Mouse (Mus musculus) kidney, adult 11 months (tissue): ENCODE data around the gene Psen2.

Experiments used
- DNase-seq: peaks from one replicate; pipeline ENCODE4 v3.0.0; 2022

The Psen2 gene

GRCm38 (mm10) chr1:180247901-180248300 lies 15.3 kb downstream of the Psen2 start:
- DNase-seq, result no peak

GRCm38 (mm10) chr1:180245741-180246507 lies 17.3 kb downstream of the Psen2 start:
- no peak for DNase-seq

DNA sequence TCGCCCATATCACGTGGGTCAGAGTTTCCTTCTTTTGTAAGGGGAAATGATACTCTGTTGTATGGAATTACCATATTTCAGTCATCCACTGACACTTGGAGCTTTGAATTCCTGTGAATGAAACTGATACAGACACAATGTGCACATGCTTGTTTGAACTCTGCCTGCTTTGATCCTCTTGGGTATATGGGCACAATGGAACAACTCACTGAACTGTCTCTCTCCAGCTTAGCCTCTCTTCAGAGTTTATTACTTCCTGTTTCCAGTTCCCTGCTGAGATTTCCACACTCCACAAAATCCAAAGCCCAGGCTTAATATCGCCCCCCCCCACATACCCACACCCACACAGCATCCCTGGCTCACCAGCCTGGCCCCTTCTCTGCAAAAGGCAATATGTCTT lies 31.5 kb downstream of the Psen2 start:
- no peak for DNase-seq

DNA sequence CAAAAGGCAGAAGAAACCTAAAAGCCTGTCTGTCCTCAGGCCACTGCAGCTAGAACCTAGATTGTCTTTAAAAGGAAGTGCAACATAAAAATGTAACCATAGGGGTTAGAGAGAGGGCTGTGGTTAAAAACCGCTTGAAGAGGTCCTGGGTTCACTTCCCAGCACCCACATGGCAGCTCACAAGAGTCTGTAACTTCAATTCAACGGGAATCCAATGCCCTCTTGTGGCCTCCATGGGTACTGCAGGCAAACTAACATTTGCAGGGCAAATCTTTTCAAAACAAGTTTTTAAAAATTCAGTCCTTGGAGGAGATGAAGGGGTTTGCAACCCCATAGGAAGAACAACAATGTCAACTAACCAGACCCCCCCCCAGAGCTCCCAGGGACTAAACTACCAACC lies 32.7 kb downstream of the Psen2 start:
- no peak for DNase-seq

DNA sequence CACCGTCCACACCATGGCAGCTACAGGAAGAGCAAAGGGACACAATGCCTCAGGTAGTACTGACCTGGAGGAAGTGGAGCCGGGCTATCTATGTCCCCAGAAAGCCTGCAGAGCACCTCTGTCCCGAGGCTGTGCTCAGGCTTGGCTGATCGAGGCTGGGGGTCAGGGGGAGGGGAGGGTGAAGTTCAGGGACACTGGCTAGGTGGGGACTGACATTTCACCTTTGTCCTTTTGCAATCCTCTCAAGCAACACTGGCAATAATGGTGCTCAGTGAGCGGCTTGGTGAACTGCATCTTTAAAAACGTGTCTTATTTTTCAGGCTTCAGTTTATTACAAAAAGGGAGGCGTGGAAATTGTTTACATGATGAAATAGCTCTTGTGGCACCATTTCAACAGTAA lies 33.3 kb downstream of the Psen2 start:
- DNase-seq, result no peak

DNA sequence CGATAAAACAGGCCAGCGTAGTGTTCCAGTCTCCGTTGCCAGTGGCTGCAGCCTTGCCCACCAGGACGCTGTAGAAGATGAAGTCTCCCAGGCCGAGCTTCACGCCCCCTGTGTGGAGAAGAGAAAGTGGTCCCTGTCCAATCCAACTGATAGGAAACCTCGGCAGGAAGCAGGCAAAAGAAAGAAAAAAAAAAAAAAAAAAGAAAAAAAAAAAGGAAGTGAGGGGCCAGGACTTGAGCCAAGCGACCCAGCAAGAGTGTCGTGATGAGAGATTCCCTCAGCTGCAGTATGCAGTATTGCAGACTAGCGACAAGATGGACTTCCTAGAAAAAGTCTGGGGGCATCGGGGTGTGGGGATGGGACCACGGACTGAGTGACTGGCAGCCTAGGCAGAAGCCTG lies 34.4 kb downstream of the Psen2 start:
- DNase-seq, result no peak

GRCm38 (mm10) chr1:180226766-180227165 lies 36.5 kb downstream of the Psen2 start:
- DNase-seq, result no peak

DNA sequence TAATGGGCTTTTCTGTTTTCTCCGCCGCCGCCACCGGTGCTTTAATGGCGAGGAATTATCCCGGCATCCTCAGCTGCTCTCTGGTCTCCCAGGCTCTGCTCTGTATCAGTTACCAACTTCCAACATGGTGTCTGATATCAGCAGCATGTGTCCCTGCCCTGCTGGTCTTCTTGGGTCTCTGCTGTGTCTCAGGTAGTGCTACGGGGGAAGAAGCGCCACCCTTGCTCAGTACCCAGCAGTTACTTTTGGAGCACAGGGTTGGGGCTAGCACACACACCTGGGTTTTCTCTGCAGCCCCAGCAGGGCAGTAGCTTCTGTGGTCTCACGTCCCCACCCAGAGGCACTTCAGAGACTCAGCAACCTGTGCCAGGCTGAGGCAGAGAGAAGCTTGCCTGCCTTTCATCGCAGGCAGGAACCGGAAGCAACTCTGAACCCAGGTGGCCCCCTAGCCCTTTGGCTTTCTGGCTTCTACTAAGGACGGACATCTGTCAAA lies 37.0 kb downstream of the Psen2 start:
- peak; percentile 29 for DNase-seq

- DNase-seq, result peak; percentile 68
These were observed 37.6 kb downstream of the Psen2 start for GRCm38 (mm10) chr1:180225500-180226220.

- no peak for DNase-seq
These were observed 41.2 kb downstream of the Psen2 start for GRCm38 (mm10) chr1:180222007-180222406.

DNA sequence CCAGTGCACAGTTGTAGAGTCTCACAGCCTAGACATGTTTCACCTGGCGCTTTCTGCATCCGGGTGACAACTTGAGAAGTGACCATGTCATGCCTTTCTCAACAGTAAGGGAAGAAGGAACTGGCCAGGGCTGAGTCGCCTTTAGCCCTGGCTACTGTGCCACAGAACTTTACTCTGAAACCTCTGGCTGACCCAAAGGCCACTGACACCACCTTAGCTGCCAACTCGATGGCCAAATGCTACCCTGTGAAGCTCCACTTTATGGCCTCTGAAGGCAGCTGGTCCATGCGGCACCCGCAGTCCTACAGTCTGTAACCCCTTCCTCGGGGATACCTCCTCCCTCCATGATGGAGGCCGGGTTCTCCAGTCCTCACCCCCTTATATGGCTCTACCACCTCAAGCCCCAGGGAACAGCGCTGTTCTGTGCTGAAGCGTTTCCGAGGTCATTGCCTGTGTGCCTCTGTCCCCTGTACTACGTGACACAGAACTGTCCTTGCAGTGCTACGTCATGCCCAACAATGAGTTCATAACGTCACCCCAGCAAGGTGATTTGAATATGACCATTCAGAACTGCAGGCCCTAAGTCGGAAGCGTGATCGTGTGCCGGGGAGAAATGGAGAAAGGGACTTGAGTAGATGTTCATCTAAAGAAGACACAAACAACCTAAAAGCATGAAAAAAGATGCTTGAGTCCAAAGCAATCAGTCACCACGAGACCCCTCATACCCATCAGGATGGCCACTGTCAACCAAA lies 42.3 kb downstream of the Psen2 start:
- no peak for DNase-seq

- DNase-seq, result no peak
These were observed 46.5 kb downstream of the Psen2 start for GRCm38 (mm10) chr1:180216541-180217276.

GRCm38 (mm10) chr1:180215044-180215443 lies 48.2 kb downstream of the Psen2 start:
- peak; percentile 80 for DNase-seq

GRCm38 (mm10) chr1:180212911-180213310 lies 50.3 kb downstream of the Psen2 start:
- peak; percentile 41 for DNase-seq

DNA sequence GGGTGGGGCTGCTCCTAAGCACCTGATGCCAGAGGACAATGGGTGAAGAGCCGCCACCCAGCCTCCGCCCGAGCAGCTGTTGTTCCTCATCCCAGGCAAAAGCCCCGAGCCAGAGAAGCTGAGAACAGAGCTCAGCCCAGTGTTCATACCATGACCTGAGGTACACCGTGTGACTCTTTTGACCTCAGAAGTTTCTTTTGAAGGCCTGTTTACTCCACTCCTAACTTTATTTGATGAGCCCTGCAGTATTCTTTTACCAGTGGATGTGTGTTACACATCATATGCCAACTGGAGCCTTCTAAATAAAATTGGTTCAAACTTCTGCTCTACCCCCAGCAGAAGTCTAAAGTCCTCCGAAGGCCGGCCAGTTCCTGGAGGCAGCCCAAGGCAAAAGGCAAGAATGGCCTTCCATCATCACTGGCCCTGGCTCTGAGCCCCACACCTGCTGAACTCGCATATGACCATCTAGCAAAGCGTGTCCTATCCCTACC lies 52.4 kb downstream of the Psen2 start:
- peak; percentile 86 for DNase-seq

DNA sequence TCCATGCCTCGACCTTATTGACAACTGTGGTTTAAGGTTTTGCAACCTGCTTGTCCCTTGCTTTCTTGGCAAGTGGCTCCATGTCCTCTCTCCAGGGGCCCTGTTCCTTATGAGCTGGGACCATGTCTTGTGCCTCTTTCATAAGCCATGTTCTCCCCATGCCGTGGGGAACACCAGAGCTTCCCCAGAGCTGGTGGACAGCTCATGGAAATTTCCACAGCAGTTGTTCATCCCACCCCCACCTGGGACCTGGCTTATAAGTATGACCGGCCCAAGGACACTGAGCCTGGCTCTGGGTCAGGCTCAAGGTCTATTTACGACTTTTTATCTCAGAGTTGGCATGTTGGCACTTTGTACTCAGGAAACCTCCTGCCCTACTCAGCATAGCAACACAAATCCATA lies 53.2 kb downstream of the Psen2 start:
- DNase-seq, result peak; percentile 58

GRCm38 (mm10) chr1:180208370-180208769 lies 54.9 kb downstream of the Psen2 start:
- no peak for DNase-seq

DNA sequence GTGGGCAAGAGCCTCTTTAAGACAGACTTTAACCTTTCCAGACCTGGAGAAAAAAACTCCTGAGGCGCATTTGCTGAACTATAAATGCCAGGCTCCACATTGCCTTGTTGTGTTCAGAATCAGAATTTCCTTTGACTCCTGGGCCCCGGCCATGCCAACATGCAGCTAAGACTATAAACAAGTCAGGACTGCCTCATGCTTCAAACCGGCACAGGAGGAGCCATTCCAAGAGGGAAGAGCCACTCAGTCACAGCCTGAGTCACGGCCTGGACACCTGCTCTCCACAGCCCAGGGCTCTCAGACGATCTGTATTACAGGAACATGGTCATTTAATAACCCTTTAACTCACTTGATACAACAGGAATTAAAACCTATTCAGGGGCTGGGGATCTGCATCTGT lies 62.5 kb downstream of the Psen2 start:
- DNase-seq, result no peak

DNA sequence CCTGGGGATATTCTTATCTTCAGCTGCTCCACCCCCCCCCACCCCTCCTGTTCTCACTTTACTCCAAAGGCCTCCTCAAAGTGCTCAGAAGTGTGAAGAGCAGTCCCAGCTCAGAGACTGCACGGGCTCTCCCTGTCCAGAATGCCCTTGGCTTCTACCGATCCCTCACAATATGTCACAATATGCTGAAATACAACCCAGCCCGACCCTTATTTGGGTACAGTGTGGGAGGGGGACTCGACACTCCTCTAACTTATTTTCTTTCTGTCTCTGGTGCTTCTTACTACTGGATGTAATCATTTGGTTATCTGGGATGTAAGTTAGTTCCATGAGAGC lies 63.6 kb downstream of the Psen2 start:
- DNase-seq, result no peak

DNA sequence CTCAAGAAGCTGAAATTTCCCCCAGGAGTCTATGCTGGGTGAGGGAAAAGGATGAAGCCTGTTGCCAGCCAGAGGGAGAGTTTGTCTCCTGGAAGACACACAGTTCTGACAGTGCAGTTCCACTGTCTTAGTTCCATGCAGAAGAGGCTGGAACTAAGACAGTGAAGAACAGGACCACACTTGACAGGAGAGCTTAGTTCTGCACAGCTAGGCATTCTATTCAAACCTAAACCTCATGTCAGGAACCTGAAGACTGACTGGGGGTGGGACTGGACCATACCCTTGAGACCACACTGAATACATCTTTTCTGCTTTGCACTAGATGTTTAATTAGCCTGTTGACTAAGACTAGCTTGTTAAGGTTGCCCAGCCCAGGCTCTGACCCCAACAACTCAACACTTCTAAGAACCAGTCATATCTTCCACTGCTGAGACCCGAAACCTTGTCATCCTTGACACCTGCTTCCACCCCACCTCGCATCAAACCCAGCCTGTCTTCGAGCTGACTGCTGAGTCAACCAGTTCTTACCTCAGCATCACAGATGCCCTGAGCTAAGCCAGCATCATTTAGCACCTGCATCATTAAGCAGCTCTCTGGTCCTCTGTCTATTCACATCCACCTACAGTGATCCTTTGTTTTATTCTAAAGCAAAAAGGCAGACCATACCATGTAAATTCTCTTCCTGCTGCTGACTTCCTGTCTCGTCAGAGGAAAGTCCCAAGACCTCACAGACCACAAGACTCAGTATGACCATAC lies 64.1 kb downstream of the Psen2 start, which contains the start of gene Coq8a:
Coq8a (minus strand) TSS at position 644 of the 756 bp plus-strand sequence.
- DNase-seq, result no peak

- no peak for DNase-seq
These were observed 65.3 kb downstream of the Psen2 start for GRCm38 (mm10) chr1:180197956-180198355.

- peak; percentile 82 for DNase-seq
These were observed 66.7 kb downstream of the Psen2 start for GRCm38 (mm10) chr1:180196508-180196907.
